Mouse (Mus musculus) neutrophil, adult 59 days (primary cell): ENCODE results near the gene Oas1a. TPM values are rescaled to one million over a fixed set of nuclear protein-coding genes. Genes with fewer than 3 reads are reported as not detected.

ENCODE experiments used
- total RNA-seq, 2 experiments: library from RNA; stranded (reverse); gene quantifications; 1 replicate in 1 of 2; 2 replicates in 1 of 2; pipeline ENCODE4 v1.2.4; 2023

The Oas1a gene
- total RNA-seq: 1 to 10 TPM; 6.6 to 9.2 TPM

DNA sequence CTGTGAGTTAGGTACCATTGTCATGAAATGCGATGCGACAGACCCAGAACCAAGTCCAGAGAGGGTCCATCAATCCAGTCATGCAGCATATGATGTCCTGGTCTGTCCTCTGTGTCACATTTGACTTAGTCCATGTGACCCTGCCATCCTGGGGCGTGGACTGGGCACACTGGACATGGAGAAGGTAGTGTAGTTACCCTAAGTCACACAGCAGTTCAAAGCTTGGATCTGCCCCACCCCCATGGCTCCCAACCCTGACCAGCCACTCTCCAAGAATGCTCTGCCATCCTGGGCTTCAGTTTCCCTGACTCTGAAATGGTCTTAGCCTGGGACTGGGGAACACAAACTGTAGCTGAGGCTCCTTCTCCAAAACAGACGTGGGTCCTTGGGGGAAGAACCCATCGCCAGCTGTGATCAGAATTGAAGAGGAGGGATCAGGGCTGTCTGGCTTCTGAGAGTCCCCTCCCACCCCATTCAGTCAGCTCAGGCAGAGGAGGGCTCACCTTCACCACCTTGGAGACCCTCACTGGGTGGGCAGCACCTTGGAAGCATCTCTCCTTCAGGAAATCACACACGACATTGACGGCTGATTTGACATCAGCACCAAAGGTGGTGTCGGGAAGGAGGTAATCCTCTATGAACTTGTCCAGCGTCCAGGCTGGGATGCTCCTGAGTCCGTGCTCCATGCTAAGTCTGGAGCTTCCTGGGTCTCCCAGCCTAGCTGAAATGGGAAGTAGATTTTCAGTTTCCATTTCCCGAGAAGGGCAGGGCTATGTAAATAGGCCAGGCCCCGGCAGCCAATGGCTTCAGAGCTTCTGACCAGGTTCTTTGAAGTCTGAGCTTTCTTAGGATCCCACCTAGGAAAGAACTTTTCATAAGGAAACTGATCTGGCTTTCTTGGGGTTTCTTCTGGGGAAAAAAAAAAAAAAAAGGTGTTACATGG is at the start of gene Oas1a:
Oas1a (minus strand) TSS at position 731 of the 943 bp plus-strand sequence.

DNA sequence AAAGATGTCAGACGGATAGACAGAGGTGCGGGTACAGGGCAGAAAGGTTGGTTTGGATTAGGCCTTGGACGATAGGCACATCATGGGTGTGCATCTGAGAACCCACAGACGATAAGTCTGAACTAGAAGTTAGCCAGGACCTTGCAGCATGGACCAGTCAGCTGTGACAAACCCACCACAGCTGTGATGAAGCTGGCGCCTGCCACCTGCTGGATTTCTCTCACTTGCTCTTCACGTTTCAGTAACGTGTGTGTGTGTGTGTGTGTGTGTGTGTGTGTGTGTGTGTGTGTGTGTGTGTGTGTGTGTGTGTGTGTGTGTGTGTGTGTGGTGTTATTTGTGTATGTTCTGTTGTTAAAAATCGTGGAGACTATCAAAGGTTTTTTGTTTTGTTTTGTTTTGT is 6.9 kb upstream of the Oas1a start, which contains the start of gene Oas1d:
Oas1d (plus strand) TSS at position 333 of the 400 bp plus-strand sequence.

DNA sequence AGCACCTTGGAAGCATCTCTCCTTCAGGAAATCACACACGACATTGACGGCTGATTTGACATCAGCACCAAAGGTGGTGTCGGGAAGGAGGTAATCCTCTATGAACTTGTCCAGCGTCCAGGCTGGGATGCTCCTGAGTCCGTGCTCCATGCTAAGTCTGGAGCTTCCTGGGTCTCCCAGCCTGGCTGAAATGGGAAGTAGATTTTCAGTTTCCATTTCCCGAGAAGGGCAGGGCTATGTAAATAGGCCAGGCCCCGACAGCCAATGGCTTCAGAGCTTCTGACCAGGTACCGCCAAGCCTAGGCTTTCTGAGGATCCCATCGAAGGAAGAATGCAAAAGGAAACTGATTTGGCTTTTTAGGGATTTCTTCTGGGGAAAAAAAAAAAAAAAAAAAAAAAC is 19.9 kb downstream of the Oas1a start, which contains the start of gene Oas1g:
Oas1g (minus strand) TSS at position 201 of the 400 bp plus-strand sequence.

DNA sequence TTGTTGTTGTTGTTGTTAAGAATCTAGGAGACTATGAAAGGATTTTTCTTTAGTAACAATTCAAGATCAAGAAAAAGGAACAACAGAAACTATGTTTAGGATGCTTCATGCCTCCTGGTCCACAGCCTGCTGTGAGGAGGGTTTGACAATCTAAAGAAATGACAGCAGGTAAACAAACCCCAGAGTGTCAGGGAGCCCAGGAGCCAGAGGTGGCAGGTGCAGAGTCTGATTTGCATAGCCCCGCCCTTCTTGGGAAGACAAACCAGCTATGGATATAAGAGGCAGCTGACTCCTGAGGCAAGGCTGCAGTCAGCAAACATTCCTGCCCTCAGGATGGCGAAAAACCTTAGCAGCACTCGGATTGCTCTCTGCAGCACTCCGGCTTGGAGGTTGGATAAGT is 46.2 kb downstream of the Oas1a start, which contains the start of gene Oas1h:
Oas1h (plus strand) TSS at position 301 of the 400 bp plus-strand sequence.

DNA sequence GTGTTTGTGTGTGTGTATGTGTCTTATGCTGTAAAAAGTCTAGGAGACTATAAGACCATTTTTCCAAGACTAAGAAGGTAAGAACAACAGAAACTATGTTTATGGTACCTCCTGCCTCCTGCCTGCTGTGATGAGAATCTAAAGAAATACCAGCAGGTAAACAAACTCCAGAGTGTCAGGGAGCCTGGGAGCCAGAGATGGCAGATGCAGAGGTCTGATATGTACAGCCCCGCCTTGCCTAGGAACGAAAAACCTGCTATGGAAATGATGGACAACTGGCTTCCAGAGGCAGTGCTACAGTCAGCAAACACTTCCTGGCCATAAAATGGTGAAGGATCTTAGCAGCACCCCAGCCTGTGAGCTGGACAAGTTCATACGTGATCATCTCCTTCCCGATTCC is 60.3 kb downstream of the Oas1a start, which contains the start of gene Oas1f:
Oas1f (plus strand) TSS at position 301 of the 400 bp plus-strand sequence.

Other genes with a start within 250 kb of the Oas1a start
- gene Dtx1, start 195.6 kb downstream of the Oas1a start, total RNA-seq: 1 to 10 TPM in 1 of 2 experiments, under 1 TPM in 1; 0.49 to 1.1 TPM
- gene Oas2, start 157.7 kb downstream of the Oas1a start, total RNA-seq: 1 to 10 TPM; 3.2 to 7.8 TPM
- 10 to 100 TPM; 10.8 to 13.8 TPM for gene Oas3, start 129.9 kb downstream of the Oas1a start, total RNA-seq
- gene Oas1e, start 112.0 kb downstream of the Oas1a start, total RNA-seq: not detected
- gene Oas1c, start 95.0 kb downstream of the Oas1a start, total RNA-seq: 1 to 10 TPM; 2.9 to 3.0 TPM
- gene Oas1f, start 60.2 kb downstream of the Oas1a start, total RNA-seq: not detected
- gene Oas1h, start 46.1 kb downstream of the Oas1a start, total RNA-seq: not detected
- gene Oas1g, start 19.9 kb downstream of the Oas1a start, total RNA-seq: 1 to 10 TPM in 1 of 2 experiments, under 1 TPM in 1; 0.86 to 1.8 TPM
- not detected for gene Oas1d, start 7.0 kb upstream of the Oas1a start, total RNA-seq
- gene Rph3a, start 102.6 kb upstream of the Oas1a start, total RNA-seq: under 1 TPM in 1 of 2 experiments, not detected in 1; 0.31 TPM